Mouse (Mus musculus): Measurements from ENCODE around the gene Cyb5r1. TPM values are rescaled to one million over a fixed set of nuclear protein-coding genes. Genes with fewer than 3 reads are reported as not detected.
A peak's percentile ranks its signal among the peaks of the same experiment; 100 is the strongest.
"Not testable (repeated sequence)": the region's sequence is repeated elsewhere in the genome, so short reads cannot be mapped to it uniquely, and the experiment has no call there.

Gene Cyb5r1
- polyA plus RNA-seq, 1 experiment from 2014 or later = 104 TPM

- CTCF ChIA-PET = no interaction called here
- no peak for DNase-seq (ENCODE audit: low read depth, low spot score)
- no peak for TF ChIP-seq CTCF (IDR thresholded peaks at IDR 0.05)
- in situ Hi-C loops (cut with MboI; ENCODE audit: low pct_unique_long_range_greater_than_20kb) = no loop called here
- no peak for ATAC-seq
- POLR2A ChIA-PET = no interaction called here
- H3K27me3 ChIP-seq = no peaks in the 10 kb centered on the region
Measured at GRCm38 (mm10) chr1:134433002-134433401, 27.6 kb downstream of the Cyb5r1 start.

DNA sequence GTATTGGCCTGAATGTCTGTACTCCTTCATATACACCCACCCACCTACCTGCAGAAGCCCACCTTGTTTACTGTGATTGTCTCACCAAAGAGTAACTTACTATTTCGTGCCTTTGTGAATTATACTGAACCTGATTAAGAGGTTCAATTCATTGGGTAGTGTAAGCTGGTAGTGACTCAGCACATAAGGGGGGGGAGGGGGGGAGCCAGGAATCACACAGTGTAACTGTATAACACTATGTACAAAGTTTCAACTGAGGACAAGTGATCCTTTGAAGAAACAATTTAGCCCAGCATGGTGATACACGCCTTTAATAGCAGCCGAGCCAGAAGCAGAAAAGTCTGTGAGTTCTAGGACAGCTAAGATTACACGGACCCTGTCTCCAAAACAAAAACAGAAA is 28.1 kb downstream of the Cyb5r1 start:
- in situ Hi-C loops (cut with MboI; ENCODE audit: low pct_unique_long_range_greater_than_20kb) = no loop called here
- no peaks in the 10 kb centered on the region for H3K27me3 ChIP-seq
- DNase-seq (ENCODE audit: low read depth, low spot score) (no peak), ATAC-seq (no peak)
- no peak for TF ChIP-seq CTCF (IDR thresholded peaks at IDR 0.05)
- CTCF ChIA-PET = no interaction called here
- POLR2A ChIA-PET = no interaction called here

DNA sequence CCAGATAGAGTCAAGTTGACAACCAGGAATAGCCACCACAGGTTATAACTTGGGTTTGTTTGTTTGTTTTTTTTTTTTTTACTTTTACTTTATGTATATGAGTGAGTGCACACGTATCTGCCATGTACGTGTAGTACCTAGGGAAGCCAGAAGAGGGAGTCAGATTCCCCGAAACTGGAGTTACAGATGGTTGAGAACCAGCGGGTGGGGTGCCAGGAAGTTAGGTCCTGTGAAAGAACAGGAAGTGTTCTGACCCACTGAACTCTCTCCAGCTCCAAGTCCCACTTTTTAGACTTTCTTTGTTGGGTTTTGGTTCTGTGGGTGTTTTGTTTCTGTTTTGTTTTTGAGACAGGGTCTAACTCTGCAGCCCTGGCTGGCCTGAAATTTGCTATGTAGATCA is 30.1 kb downstream of the Cyb5r1 start:
- H3K27me3 ChIP-seq = no peaks in the 10 kb centered on the region
- in situ Hi-C loops (cut with MboI; ENCODE audit: low pct_unique_long_range_greater_than_20kb) = no loop called here
- no peak for ATAC-seq
- no peak for DNase-seq (ENCODE audit: low read depth, low spot score)
- POLR2A ChIA-PET = no interaction called here
- peak; percentile 49 for TF ChIP-seq CTCF (IDR thresholded peaks at IDR 0.05)
- CTCF ChIA-PET = interaction anchor here (0.7 kb wide), 1 partner anchor 11 kb away, joined by 3 read pairs; no protein-coding TSS in a partner anchor

DNA sequence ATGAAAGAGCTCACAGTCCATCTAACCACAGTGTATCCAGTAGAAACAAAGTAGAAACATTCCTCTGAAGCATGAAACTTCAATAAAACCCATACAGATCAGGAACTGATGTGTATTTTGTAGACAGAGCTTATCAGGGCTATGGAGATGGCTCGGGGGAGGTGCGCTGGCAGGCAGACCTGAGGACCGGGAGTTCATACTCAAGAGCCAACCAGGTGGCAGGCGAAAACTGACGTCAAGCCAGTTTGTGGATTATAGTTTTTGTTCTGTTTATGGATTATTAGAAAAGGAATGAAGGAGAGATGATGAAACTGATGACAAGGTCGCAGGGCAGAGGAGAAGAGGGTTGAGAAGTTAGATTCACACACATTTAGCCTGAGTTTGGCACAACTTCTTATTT is 35.1 kb downstream of the Cyb5r1 start:
- ATAC-seq = no peak
- DNase-seq (ENCODE audit: low read depth, low spot score) = no peak
- TF ChIP-seq CTCF (IDR thresholded peaks at IDR 0.05) = no peak
- ChIA-PET CTCF (no interaction called here), POLR2A (no interaction called here)
- H3K27me3 ChIP-seq = no peaks in the 10 kb centered on the region
- in situ Hi-C loops (cut with MboI; ENCODE audit: low pct_unique_long_range_greater_than_20kb) = no loop called here

GRCm38 (mm10) chr1:134441737-134442136 is 36.4 kb downstream of the Cyb5r1 start:
- H3K27me3 ChIP-seq; in situ Hi-C loops (cut with MboI; ENCODE audit: low pct_unique_long_range_greater_than_20kb); DNase-seq (ENCODE audit: low read depth, low spot score); ATAC-seq; CTCF ChIA-PET; POLR2A ChIA-PET: not testable (repeated sequence)

DNA sequence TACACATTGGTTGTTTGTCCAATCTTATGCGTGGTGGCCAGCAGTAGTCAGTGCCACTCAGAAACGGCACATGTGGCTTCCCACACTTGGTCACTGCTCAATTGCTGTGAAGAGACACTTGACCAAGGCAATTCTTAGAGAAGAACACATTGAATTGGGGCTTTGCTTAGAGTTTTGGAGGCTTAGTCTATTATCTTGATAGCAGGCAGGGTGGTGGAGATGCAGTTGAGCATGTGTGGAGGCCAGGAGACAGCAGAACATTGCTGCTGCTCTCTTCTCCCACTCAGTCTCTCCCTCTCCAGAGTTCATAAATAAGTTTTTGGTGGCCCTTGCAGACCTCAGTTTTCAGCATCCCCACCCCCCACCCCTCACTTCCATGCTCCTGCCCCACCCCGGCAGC is 37.0 kb downstream of the Cyb5r1 start:
- ChIA-PET POLR2A (no interaction called here), CTCF (no interaction called here)
- no peak for TF ChIP-seq CTCF (IDR thresholded peaks at IDR 0.05)
- ATAC-seq (no peak), DNase-seq (ENCODE audit: low read depth, low spot score) (no peak)
- in situ Hi-C loops (cut with MboI; ENCODE audit: low pct_unique_long_range_greater_than_20kb) = no loop called here
- no peaks in the 10 kb centered on the region for H3K27me3 ChIP-seq

- CTCF ChIA-PET = interaction anchor here (1.0 to 1.3 kb wide), 2 partner anchors 9 to 16 kb away, joined by 3 to 4 read pairs; no protein-coding TSS in a partner anchor
- H3K27me3 ChIP-seq; ATAC-seq; in situ Hi-C loops (cut with MboI; ENCODE audit: low pct_unique_long_range_greater_than_20kb); DNase-seq (ENCODE audit: low read depth, low spot score); POLR2A ChIA-PET: not testable (repeated sequence)
Measured at GRCm38 (mm10) chr1:134443288-134443687, 37.9 kb downstream of the Cyb5r1 start.

DNA sequence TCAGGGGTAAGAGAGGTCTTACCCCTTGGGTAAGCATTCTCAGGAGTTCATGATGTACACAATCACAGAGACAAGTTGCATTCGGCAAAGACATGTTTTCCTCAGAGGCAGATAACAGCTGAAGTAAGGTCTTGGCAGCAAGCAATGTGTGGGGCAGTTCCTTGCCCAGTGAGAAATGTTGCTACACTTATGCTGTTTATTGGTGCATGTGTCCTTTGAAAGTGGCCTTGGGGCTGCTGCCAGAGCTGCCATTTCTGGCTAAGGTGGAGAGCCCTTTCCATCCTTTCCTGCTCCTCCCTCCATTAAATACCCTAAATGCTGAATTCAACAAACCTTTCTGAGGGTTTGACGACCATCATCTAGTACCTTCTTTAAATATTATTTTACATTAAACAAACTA is 40.1 kb downstream of the Cyb5r1 start:
- in situ Hi-C loops (cut with MboI; ENCODE audit: low pct_unique_long_range_greater_than_20kb) = no loop called here
- no peak for DNase-seq (ENCODE audit: low read depth, low spot score)
- H3K27me3 ChIP-seq = no peaks in the 10 kb centered on the region
- no peak for ATAC-seq
- ChIA-PET POLR2A (no interaction called here), CTCF (no interaction called here)
- TF ChIP-seq CTCF (IDR thresholded peaks at IDR 0.05) = no peak

GRCm38 (mm10) chr1:134448537-134448936 is 43.2 kb downstream of the Cyb5r1 start:
- H3K27me3 ChIP-seq; DNase-seq (ENCODE audit: low read depth, low spot score); ATAC-seq; POLR2A ChIA-PET; in situ Hi-C loops (cut with MboI; ENCODE audit: low pct_unique_long_range_greater_than_20kb): not testable (repeated sequence)
- CTCF ChIA-PET = interaction anchor here (0.6 to 2.0 kb wide), 2 partner anchors 30 kb away, joined by 3 to 5 read pairs; no protein-coding TSS in a partner anchor

DNA sequence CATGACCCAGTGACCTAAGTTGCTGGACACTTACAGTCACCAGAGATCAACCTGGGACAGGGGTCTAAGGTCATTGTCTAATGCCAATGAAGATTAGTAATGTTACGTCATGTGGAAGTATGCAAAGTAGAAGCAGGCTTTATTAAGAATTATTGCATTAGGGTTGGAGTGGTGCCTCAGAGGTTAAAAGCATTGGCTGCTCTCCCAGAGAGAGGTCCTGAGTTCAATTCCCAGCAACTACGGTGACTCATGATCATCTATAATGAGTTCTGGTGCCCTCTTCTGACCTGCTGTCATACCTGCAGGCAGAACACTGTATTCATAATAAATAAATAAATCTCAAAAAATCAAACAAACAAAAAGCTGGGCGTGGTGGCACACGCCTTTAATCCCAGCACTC is 44.8 kb downstream of the Cyb5r1 start:
- ChIA-PET POLR2A (no interaction called here), CTCF (interaction anchor here (2.0 kb wide), 1 partner anchor 32 kb away, joined by 5 read pairs; no protein-coding TSS in a partner anchor)
- DNase-seq (ENCODE audit: low read depth, low spot score) = no peak
- no peaks in the 10 kb centered on the region for H3K27me3 ChIP-seq
- peak; percentile 43 for TF ChIP-seq CTCF (IDR thresholded peaks at IDR 0.05)
- in situ Hi-C loops (cut with MboI; ENCODE audit: low pct_unique_long_range_greater_than_20kb) = loop anchor here (5.0 kb wide), 1 partner anchor 78 kb away; no protein-coding TSS in a partner anchor
- ATAC-seq = no peak

GRCm38 (mm10) chr1:134450986-134451385 is 45.6 kb downstream of the Cyb5r1 start:
- TF ChIP-seq CTCF (IDR thresholded peaks at IDR 0.05) = peak; percentile 56
- DNase-seq (ENCODE audit: low read depth, low spot score) (no peak), ATAC-seq (no peak)
- no peaks in the 10 kb centered on the region for H3K27me3 ChIP-seq
- ChIA-PET POLR2A (no interaction called here), CTCF (interaction anchor here (1.2 to 1.5 kb wide), 3 partner anchors 13 to 82 kb away, joined by 3 to 7 read pairs (median 4); no protein-coding TSS in a partner anchor)
- in situ Hi-C loops (cut with MboI; ENCODE audit: low pct_unique_long_range_greater_than_20kb) = loop anchor here (5.0 kb wide), 1 partner anchor 79 kb away; no protein-coding TSS in a partner anchor
